In genomic region chr1:133933301-133934195, GRCm38 (mm10) we compare ENCODE assay signal across 17 mouse cellular contexts. TPM values are rescaled to one million over a fixed set of nuclear protein-coding genes. Genes with fewer than 3 reads are reported as not detected.
DNase-seq lines count a peak whose midpoint lies in the region; ATAC-seq and TF ChIP-seq lines count a peak whose summit lies in the region.
"Had no signal": no experiment of that assay in that cellular context is flagged by ENCODE, and none has a peak within 500 bp of the region (broad histone marks: within the 10 kb centered on the region; RNA-seq: fewer than 3 reads in every experiment).

No protein-coding gene starts in this region.

- peak overlapping the region; percentile 22; the same call in 1 of the 2 replicates for H3K27ac ChIP-seq in hindbrain, postnatal 0 days
- H3K27ac ChIP-seq in hindbrain, embryonic 13.5 days, result no peak overlapping the region
- 0 out of 2 replicates have a peak overlapping the region, but pooled peaks have one; percentile 18 for H3K27ac ChIP-seq in midbrain, embryonic 10.5 days (replicated peaks)
- H3K27ac ChIP-seq in midbrain, embryonic 13.5 days, result no peak overlapping the region
- peak overlapping the region; percentile 24; the same call in 1 of the 2 replicates for H3K27ac ChIP-seq in stomach, postnatal 0 days (replicated peaks)
- H3K27ac ChIP-seq: forebrain, embryonic 13.5 days; lung, embryonic 15.5 days; stomach, embryonic 15.5 days had no signal

- H3K4me1 ChIP-seq in hindbrain, postnatal 0 days (ENCODE audit: insufficient read depth, low read length), result no peaks in the 10 kb centered on the region
- no peaks in the 10 kb centered on the region for H3K4me1 ChIP-seq in hindbrain, embryonic 13.5 days (replicated peaks)
- H3K4me1 ChIP-seq in midbrain, embryonic 10.5 days, result peaks cover 9% of the 10 kb centered on the region; the same call in 1 of the 2 replicates
- H3K4me1 ChIP-seq in midbrain, embryonic 13.5 days (replicated peaks), result no peaks in the 10 kb centered on the region; the same call in 1 of the 2 replicates
- H3K4me1 ChIP-seq in stomach, postnatal 0 days (replicated peaks; ENCODE audit: control insufficient read depth, insufficient read depth), result no peaks in the 10 kb centered on the region; the same call in 1 of the 2 replicates
- H3K4me1 ChIP-seq: forebrain, embryonic 13.5 days had no signal

- no peak for TF ChIP-seq CTCF in hindbrain, postnatal 0 days (IDR thresholded peaks at IDR 0.05; ENCODE audit: low read depth)
- TF ChIP-seq CTCF in stomach, postnatal 0 days (IDR thresholded peaks at IDR 0.05; ENCODE audit: low read depth), result no peak

- ATAC-seq in hindbrain, postnatal 0 days, result no peak
- no peak for ATAC-seq in hindbrain, embryonic 13.5 days (ENCODE audit: low FRiP score)
- ATAC-seq in midbrain, embryonic 13.5 days, result no peak
- no peak for ATAC-seq in stomach, postnatal 0 days (ENCODE audit: low FRiP score, low TSS enrichment)
- ATAC-seq: forebrain, embryonic 13.5 days; intestine, postnatal 0 days had no signal

- H3K9me3 ChIP-seq in hindbrain, postnatal 0 days (ENCODE audit: low read length), result no peaks in the 10 kb centered on the region
- no peaks in the 10 kb centered on the region for H3K9me3 ChIP-seq in hindbrain, embryonic 13.5 days
- peaks cover 4% of the 10 kb centered on the region; the same call in 1 of the 2 replicates for H3K9me3 ChIP-seq in midbrain, embryonic 10.5 days (replicated peaks)
- no peaks in the 10 kb centered on the region for H3K9me3 ChIP-seq in midbrain, embryonic 13.5 days
- H3K9me3 ChIP-seq in stomach, postnatal 0 days (ENCODE audit: control insufficient read depth, low read length), result no peaks in the 10 kb centered on the region
- H3K9me3 ChIP-seq: forebrain, embryonic 13.5 days; lung, embryonic 15.5 days; stomach, embryonic 15.5 days had no signal

- no peaks in the 10 kb centered on the region for H3K27me3 ChIP-seq in hindbrain, postnatal 0 days (ENCODE audit: insufficient read depth, low read length)
- H3K27me3 ChIP-seq in hindbrain, embryonic 13.5 days, result no peaks in the 10 kb centered on the region
- H3K27me3 ChIP-seq in midbrain, embryonic 10.5 days (ENCODE audit: low read depth, poor library complexity, severe bottlenecking), result no peaks in the 10 kb centered on the region
- no peaks in the 10 kb centered on the region for H3K27me3 ChIP-seq in midbrain, embryonic 13.5 days
- H3K27me3 ChIP-seq in stomach, postnatal 0 days (ENCODE audit: control insufficient read depth, insufficient read depth, low read length), result no peaks in the 10 kb centered on the region
- H3K27me3 ChIP-seq: forebrain, embryonic 13.5 days; lung, embryonic 15.5 days; stomach, embryonic 15.5 days had no signal

- H3K36me3 ChIP-seq in hindbrain, postnatal 0 days (ENCODE audit: insufficient read depth, low read length), result no peaks in the 10 kb centered on the region
- H3K36me3 ChIP-seq in hindbrain, embryonic 13.5 days, result no peaks in the 10 kb centered on the region
- H3K36me3 ChIP-seq in midbrain, embryonic 10.5 days, result no peaks in the 10 kb centered on the region
- H3K36me3 ChIP-seq in midbrain, embryonic 13.5 days, result no peaks in the 10 kb centered on the region
- no peaks in the 10 kb centered on the region for H3K36me3 ChIP-seq in stomach, postnatal 0 days (ENCODE audit: control insufficient read depth, insufficient read depth, low read length)
- H3K36me3 ChIP-seq: lung, embryonic 15.5 days; stomach, embryonic 15.5 days had no signal

- no peak overlapping the region for H3K9ac ChIP-seq in hindbrain, postnatal 0 days (replicated peaks; ENCODE audit: low read length)
- H3K9ac ChIP-seq in hindbrain, embryonic 13.5 days, result no peak overlapping the region
- no peak overlapping the region for H3K9ac ChIP-seq in midbrain, embryonic 13.5 days (replicated peaks)
- H3K9ac ChIP-seq in stomach, postnatal 0 days (ENCODE audit: low read length), result no peak overlapping the region
- H3K9ac ChIP-seq: forebrain, embryonic 13.5 days; lung, embryonic 15.5 days; stomach, embryonic 15.5 days had no signal

- no peak for TF ChIP-seq EP300 in stomach, postnatal 0 days (optimal IDR thresholded peaks at IDR 0.05)

- WGBS in hindbrain, postnatal 0 days, result 73% methylated on average over 14 of the region's 14 CpGs
- WGBS in hindbrain, embryonic 13.5 days, result 72% methylated on average over 14 of the region's 14 CpGs
- WGBS in midbrain, embryonic 10.5 days, result 69% methylated on average over 14 of the region's 14 CpGs
- 81% methylated on average over 14 of the region's 14 CpGs for WGBS in midbrain, embryonic 13.5 days
- WGBS in stomach, postnatal 0 days, result 54% methylated on average over 14 of the region's 14 CpGs

- peak; percentile 56 for DNase-seq in adrenal gland, postnatal 10 days
- no peak for DNase-seq in adrenal gland, adult 2 months
- DNase-seq in hindbrain, postnatal 0 days (ENCODE audit: low spot score), result no peak
- no peak for DNase-seq in midbrain, embryonic 10.5 days (ENCODE audit: low spot score)
- DNase-seq in stomach, postnatal 0 days (ENCODE audit: low spot score), result no peak
- no peak for DNase-seq in cerebellum, adult 9-10 months
- DNase-seq: adrenal gland, postnatal 25 days; midbrain, embryonic 14.5 days; right cerebral cortex, postnatal 4 days; thymus, postnatal 4 days had no signal

- H3K4me3 ChIP-seq in hindbrain, postnatal 0 days (ENCODE audit: low read length), result no peak overlapping the region
- H3K4me3 ChIP-seq in hindbrain, embryonic 13.5 days, result no peak overlapping the region
- no peak overlapping the region for H3K4me3 ChIP-seq in midbrain, embryonic 10.5 days
- no peak overlapping the region for H3K4me3 ChIP-seq in midbrain, embryonic 13.5 days (replicated peaks)
- no peak overlapping the region for H3K4me3 ChIP-seq in stomach, postnatal 0 days (ENCODE audit: low read depth, low read length)
- H3K4me3 ChIP-seq: forebrain, embryonic 13.5 days; lung, embryonic 15.5 days; stomach, embryonic 15.5 days had no signal

- no peak overlapping the region for H3K4me2 ChIP-seq in hindbrain, postnatal 0 days (ENCODE audit: low read depth, low read length)
- no peak overlapping the region for H3K4me2 ChIP-seq in hindbrain, embryonic 13.5 days
- no peak overlapping the region for H3K4me2 ChIP-seq in midbrain, embryonic 13.5 days (replicated peaks)
- H3K4me2 ChIP-seq in stomach, postnatal 0 days (replicated peaks; ENCODE audit: low read depth), result no peak overlapping the region
- H3K4me2 ChIP-seq: forebrain, embryonic 13.5 days; lung, embryonic 15.5 days; stomach, embryonic 15.5 days had no signal

RNA-seq across cellular contexts. Expression of gene Prelp, which starts 12.3 kb away (rescaled TPM):
- total RNA-seq in adrenal gland, postnatal 10 days (2021), result 10 to 100 TPM; 56.9 to 74.1 TPM
- total RNA-seq in adrenal gland, adult 2 months (2021), result 10 to 100 TPM; 54.7 to 70.2 TPM
- polyA plus RNA-seq in adrenal gland, adult 2 months (2012; rRNA removed), result 30.6 and 44.4 TPM in 2 replicates
- 6.1 and 9.1 TPM in 2 replicates for total RNA-seq in hindbrain, postnatal 0 days (2014; rRNA removed)
- polyA plus RNA-seq in hindbrain, postnatal 0 days (2015; fragmentation: Nextera tagmentation; extraction: Ambion mirVana), result 7.1 and 8.0 TPM in 2 replicates
- 10.2 and 14.8 TPM in 2 replicates for polyA plus RNA-seq in hindbrain, embryonic 13.5 days (2015; fragmentation: Nextera tagmentation; extraction: Ambion mirVana)
- polyA plus RNA-seq in midbrain, embryonic 10.5 days (2016; fragmentation: Nextera tagmentation; extraction: Ambion mirVana), result 0.31 and 0.67 TPM in 2 replicates
- polyA plus RNA-seq in midbrain, embryonic 13.5 days (2015; fragmentation: Nextera tagmentation; extraction: Ambion mirVana), result 4.4 and 6.5 TPM in 2 replicates
- polyA plus RNA-seq in stomach, postnatal 0 days (2015; fragmentation: Nextera tagmentation; extraction: Ambion mirVana), result 4.7 and 5.3 TPM in 2 replicates
- total RNA-seq: hematopoietic stem cell, adult 5-6 weeks had no signal

RNA-seq across cellular contexts. Expression of gene Optc, which starts 25.7 kb away (rescaled TPM):
- 1 to 10 TPM; 1.7 to 2.5 TPM for total RNA-seq in adrenal gland, postnatal 10 days (2021)
- 1 to 10 TPM in 1 of 2 experiments, under 1 TPM in 1; 0.98 to 1.0 TPM for total RNA-seq in adrenal gland, adult 2 months (2021)
- polyA plus RNA-seq in adrenal gland, adult 2 months (2012; rRNA removed), result 0.83 and 1.3 TPM in 2 replicates
- 8.5 and 10.4 TPM in 2 replicates for total RNA-seq in hindbrain, postnatal 0 days (2014; rRNA removed)
- polyA plus RNA-seq in hindbrain, postnatal 0 days (2015; fragmentation: Nextera tagmentation; extraction: Ambion mirVana), result 3.7 and 4.6 TPM in 2 replicates
- 2.7 and 3.6 TPM in 2 replicates for polyA plus RNA-seq in hindbrain, embryonic 13.5 days (2015; fragmentation: Nextera tagmentation; extraction: Ambion mirVana)
- 0.86 and 1.7 TPM in 2 replicates for polyA plus RNA-seq in midbrain, embryonic 10.5 days (2016; fragmentation: Nextera tagmentation; extraction: Ambion mirVana)
- polyA plus RNA-seq in midbrain, embryonic 13.5 days (2015; fragmentation: Nextera tagmentation; extraction: Ambion mirVana), result 4.0 and 4.9 TPM in 2 replicates
- 1.3 and 1.6 TPM in 2 replicates for polyA plus RNA-seq in stomach, postnatal 0 days (2015; fragmentation: Nextera tagmentation; extraction: Ambion mirVana)
- total RNA-seq: hematopoietic stem cell, adult 5-6 weeks had no signal

Comparison
In these comparisons a context has a peak if more than half of its experiments do, and no peak if none do; other contexts are left out.
1. H3K27ac ChIP-seq: peak in hindbrain, postnatal 0 days (single experiment), midbrain, embryonic 10.5 days (single experiment) and stomach, postnatal 0 days (single experiment); none in hindbrain, embryonic 13.5 days (single experiment) and midbrain, embryonic 13.5 days (single experiment).